Mouse (Mus musculus) effector memory CD4-positive, alpha-beta T cell, adult 7 months (primary cell): ENCODE results near the gene Ocln. TPM values are rescaled to one million over a fixed set of nuclear protein-coding genes. Genes with fewer than 3 reads are reported as not detected.

ENCODE experiments used
- polyA plus RNA-seq: library from polyadenylated mRNA; unstranded; fragments of 100-300 nt; shearing (Covaris generic); gene quantifications from one replicate; pipeline ENCODE4 v1.2.1, GENCODE M21; 2017

Gene Ocln
- 0.65 TPM for polyA plus RNA-seq

DNA sequence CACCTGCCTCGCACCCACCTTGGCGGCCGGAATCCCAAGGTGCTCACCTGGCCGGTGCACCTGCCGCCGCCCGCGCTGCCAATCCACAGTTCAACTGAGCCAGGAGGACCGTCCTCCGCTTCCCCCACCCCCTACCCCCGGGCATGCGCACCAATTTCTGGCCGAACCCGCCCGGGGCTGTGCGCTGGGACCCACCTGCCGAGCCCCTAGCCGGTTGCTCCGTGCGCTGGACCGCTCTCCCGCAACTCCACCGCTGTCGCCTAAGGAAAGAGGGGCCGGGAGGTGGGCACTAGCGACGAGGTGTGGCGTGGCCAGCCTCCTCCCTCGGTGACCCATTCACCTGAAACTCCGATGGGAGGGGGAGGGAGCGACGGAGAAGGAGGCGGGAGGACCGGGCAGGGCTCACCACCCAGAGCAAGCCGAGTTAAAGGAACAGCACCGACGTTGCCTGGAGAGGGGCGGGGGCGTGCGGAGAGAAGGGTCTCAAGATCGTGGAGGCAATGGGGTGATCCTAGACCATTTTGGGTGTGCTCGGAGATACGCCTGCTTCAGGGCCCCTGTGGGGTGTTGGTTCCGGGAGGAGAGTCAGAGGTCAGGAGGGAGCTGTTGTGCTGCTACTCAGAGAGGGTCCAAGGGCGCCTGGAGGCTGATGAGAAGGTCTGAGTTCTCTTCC is at the start of gene Ocln:
TSS of gene Ocln (minus strand) at position 350 of the 673 bp plus-strand sequence.

DNA sequence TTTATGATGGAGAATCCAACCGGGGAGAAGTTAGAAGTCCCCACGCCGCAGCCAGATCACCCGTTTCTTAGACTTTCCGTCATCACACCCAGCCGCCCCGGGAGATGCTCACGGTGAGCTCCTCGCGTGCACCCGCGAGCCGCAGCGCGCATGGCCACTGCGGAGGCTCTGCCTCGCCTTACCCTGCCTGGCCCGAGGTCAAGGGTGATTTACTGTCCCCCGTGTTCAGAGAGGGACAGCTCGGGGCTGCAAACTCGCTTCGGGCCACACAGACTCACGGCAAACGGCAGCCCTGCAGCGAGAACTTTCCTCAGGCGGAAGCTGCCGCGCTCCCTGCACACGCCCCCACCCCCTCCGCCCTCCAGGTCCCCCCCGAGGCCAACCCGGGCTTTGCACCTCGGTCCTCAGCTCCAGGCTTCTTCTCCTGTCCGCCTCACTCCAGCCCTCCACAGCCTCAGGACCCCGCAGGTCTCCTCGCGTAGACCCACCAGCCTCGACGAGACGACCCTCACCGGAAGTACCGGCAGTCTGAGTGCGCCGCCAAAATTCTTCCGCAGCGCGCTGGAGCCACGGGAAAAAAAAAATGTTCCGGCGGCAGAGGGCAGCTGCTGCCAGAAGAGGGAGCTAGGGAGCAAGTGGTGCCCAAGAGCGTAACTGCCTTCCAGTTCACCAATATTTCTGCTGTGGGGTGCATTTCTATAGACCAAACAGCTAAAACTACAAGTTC is 60.3 kb downstream of the Ocln start, which contains the start of gene Gtf2h2:
TSS of gene Gtf2h2 (minus strand) at position 519 of the 727 bp plus-strand sequence.

DNA sequence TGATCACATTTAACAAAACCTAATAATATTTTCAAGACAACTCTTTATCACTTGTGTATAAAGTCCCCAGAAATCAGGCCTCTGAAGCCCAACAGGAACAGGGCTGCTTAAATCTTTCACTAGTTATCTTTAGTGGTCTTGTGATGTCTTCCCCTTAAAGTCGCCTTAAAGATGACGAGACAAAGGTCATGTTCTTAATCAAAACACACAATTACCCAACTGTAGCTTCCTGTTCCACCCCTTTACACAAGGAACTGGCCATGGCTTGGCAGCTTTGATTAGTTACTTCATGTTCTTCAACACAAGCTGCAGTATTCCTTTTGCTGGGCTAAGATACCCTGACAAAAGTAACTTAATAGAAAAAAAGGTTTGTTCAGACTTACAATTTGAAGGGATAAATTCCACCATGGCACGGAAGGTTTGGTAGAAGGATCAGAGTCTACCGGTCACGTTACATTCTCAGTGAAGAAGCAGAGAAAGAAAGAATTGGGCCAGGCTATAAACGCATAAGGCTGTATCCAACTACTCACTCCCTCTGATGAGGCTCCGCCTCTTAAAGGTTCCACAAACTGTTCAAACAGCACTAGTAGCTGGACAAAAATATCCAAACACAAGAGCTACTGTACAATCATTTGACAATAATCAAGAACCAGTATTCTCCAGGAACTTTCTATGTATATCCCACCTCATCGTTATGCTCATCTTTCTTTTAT is 99.9 kb downstream of the Ocln start, which contains the start of gene Naip1:
TSS of gene Naip1 (minus strand) at position 455 of the 713 bp plus-strand sequence.

Other genes starting within 250 kb of the Ocln start
- gene Naip6, start 235.0 kb downstream of the Ocln start, polyA plus RNA-seq, result 0.46 TPM
- gene Naip1, start 99.8 kb downstream of the Ocln start, polyA plus RNA-seq, result 0.10 TPM
- gene Gtf2h2, start 60.1 kb downstream of the Ocln start, polyA plus RNA-seq, result 27.9 TPM
- 9.6 TPM for gene Marveld2, start 64.3 kb upstream of the Ocln start, polyA plus RNA-seq
- 84.3 TPM for gene Ak6, start 98.3 kb upstream of the Ocln start, polyA plus RNA-seq
- 18.1 TPM for gene Rad17, start 98.3 kb upstream of the Ocln start, polyA plus RNA-seq
- gene Taf9, start 98.9 kb upstream of the Ocln start, polyA plus RNA-seq, result 3.1 TPM
- gene Ccdc125, start 117.0 kb upstream of the Ocln start, polyA plus RNA-seq, result 12.2 TPM
- gene Cdk7, start 178.2 kb upstream of the Ocln start, polyA plus RNA-seq, result 47.4 TPM
- gene Mrps36, start 191.9 kb upstream of the Ocln start, polyA plus RNA-seq, result 55.7 TPM
- gene Cenph, start 223.2 kb upstream of the Ocln start, polyA plus RNA-seq, result 0.72 TPM
- 3.8 TPM for gene Ccnb1, start 233.9 kb upstream of the Ocln start, polyA plus RNA-seq